Mouse (Mus musculus): Measurements from ENCODE around the gene Klk1b5. TPM values are rescaled to one million over a fixed set of nuclear protein-coding genes. Genes with fewer than 3 reads are reported as not detected.
A peak's percentile ranks its signal among the peaks of the same experiment; 100 is the strongest.

The Klk1b5 gene
- polyA plus RNA-seq, 1 experiment from 2014 or later: not detected

DNA sequence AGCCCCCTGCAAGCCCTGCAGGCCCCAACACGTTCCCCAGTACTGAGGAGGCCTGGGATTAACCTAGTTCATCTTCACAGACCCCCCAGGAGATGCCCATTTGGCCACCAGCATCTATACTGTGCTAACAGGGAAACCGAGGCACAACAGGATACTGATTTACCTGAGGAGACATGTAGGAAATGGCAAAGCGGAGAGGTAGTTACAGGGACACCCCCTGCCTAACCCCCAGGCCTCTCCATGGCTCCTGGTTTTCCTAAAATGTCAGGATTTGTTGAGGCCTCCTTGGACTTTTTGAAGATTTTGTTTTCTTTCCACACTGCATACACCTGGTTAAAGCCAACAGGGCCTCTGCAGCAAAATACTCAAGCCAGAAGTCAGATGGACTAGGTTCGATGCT, 41.5 kb downstream of the Klk1b5 start, which contains the start of gene Acp4:
Gene Acp4, minus strand, starts transcription at position 101 of the 400 bp plus-strand sequence.
- no peaks in the 10 kb centered on the region for H3K4me1 ChIP-seq (replicated peaks)
- H3K27ac ChIP-seq: no peak within 1 kb of the TSS
- no peak within 1 kb of the TSS for H3K9ac ChIP-seq (replicated peaks)
- no peak within 1 kb of the TSS for H3K4me2 ChIP-seq
- peaks cover 16% of the 10 kb centered on the region; the same call in 1 of the 2 replicates for H3K27me3 ChIP-seq
- no peaks in the 10 kb centered on the region for H3K9me3 ChIP-seq
- H3K4me3 ChIP-seq (replicated peaks): no peak within 1 kb of the TSS
- peaks cover 20% of the 10 kb centered on the region for H3K36me3 ChIP-seq
- 76% methylated on average over 4 of the region's 4 CpGs for WGBS
- ATAC-seq (ENCODE audit: insufficient number of reproducible peaks, insufficient read depth, low FRiP score, low TSS enrichment, low read depth): no peak

- Histone ChIP-seq H3K9me3 (no peaks in the 10 kb centered on the region), H3K4me2 (no peak overlapping the region), H3K4me1 (replicated peaks) (peaks cover 6% of the 10 kb centered on the region), H3K27me3 (peaks cover 39% of the 10 kb centered on the region), H3K9ac (replicated peaks) (no peak overlapping the region), H3K27ac (no peak overlapping the region), H3K4me3 (replicated peaks) (no peak overlapping the region), H3K36me3 (no peaks in the 10 kb centered on the region)
- no peak for ATAC-seq (ENCODE audit: insufficient number of reproducible peaks, insufficient read depth, low FRiP score, low TSS enrichment, low read depth)
- WGBS: 72% methylated on average over 6 of the region's 6 CpGs
Observed at GRCm38 (mm10) chr7:44260410-44260809, 44.7 kb downstream of the Klk1b5 start.

- H3K27me3 ChIP-seq: peaks cover 42% of the 10 kb centered on the region
- no peaks in the 10 kb centered on the region for H3K9me3 ChIP-seq
- H3K9ac ChIP-seq (replicated peaks): 0 out of 2 replicates have a peak within 1 kb of the TSS, but pooled peaks have one; percentile 2
- H3K27ac ChIP-seq: no peak within 1 kb of the TSS
- H3K4me3 ChIP-seq (replicated peaks): no peak within 1 kb of the TSS
- no peak within 1 kb of the TSS for H3K4me2 ChIP-seq
- peaks cover 6% of the 10 kb centered on the region for H3K4me1 ChIP-seq (replicated peaks)
- H3K36me3 ChIP-seq: no peaks in the 10 kb centered on the region
- 61% methylated on average over 5 of the region's 5 CpGs for WGBS
- ATAC-seq (ENCODE audit: insufficient number of reproducible peaks, insufficient read depth, low FRiP score, low TSS enrichment, low read depth): no peak
Observed at GRCm38 (mm10) chr7:44261147-44261546, 45.4 kb downstream of the Klk1b5 start, which contains the start of gene Gm15517. Gene Gm15517, plus strand, starts transcription at chr7:44261447.

- 3% methylated on average over 34 of the region's 34 CpGs for WGBS
- Histone ChIP-seq H3K9ac (replicated peaks) (no peak overlapping the region), H3K36me3 (no peaks in the 10 kb centered on the region), H3K27me3 (peaks cover 56% of the 10 kb centered on the region), H3K9me3 (no peaks in the 10 kb centered on the region), H3K4me3 (replicated peaks) (peak overlapping the region; percentile 16), H3K4me2 (peak overlapping the region; percentile 52), H3K27ac (no peak overlapping the region), H3K4me1 (replicated peaks) (peaks cover 6% of the 10 kb centered on the region)
- ATAC-seq (ENCODE audit: insufficient number of reproducible peaks, insufficient read depth, low FRiP score, low TSS enrichment, low read depth): peak; percentile 65
Observed at GRCm38 (mm10) chr7:44262791-44263643, 47.3 kb downstream of the Klk1b5 start.

GRCm38 (mm10) chr7:44268117-44268516, 52.4 kb downstream of the Klk1b5 start:
- no peaks in the 10 kb centered on the region for H3K9me3 ChIP-seq
- H3K27me3 ChIP-seq: peaks cover 60% of the 10 kb centered on the region
- no peak overlapping the region; the same call in 1 of the 2 replicates for H3K9ac ChIP-seq (replicated peaks)
- WGBS: 77% methylated on average over 11 of the region's 11 CpGs
- no peak overlapping the region for H3K4me3 ChIP-seq (replicated peaks)
- H3K4me1 ChIP-seq (replicated peaks): peaks cover 4% of the 10 kb centered on the region
- ATAC-seq (ENCODE audit: insufficient number of reproducible peaks, insufficient read depth, low FRiP score, low TSS enrichment, low read depth): no peak
- H3K27ac ChIP-seq: no peak overlapping the region
- H3K36me3 ChIP-seq: no peaks in the 10 kb centered on the region
- H3K4me2 ChIP-seq: no peak overlapping the region

DNA sequence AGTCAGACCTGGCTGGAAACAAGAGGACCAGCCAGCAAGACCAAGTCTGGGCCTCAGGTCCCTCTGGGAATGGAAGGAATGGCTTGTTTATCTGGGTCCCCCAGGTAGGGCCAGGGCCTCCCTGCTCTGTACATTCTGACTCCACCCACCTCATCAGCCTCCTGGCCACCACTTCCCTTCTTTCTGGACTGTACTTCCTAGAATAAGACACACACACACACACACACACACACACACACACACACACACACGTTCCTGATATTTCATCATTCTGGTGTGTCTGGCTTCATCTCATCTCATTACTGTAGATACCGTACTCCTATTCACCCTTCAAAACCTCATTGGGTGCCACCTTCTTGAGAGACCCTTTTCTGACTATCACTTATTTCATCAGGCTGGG, 53.7 kb downstream of the Klk1b5 start:
- Histone ChIP-seq H3K4me3 (replicated peaks) (no peak overlapping the region), H3K9me3 (no peaks in the 10 kb centered on the region), H3K27ac (no peak overlapping the region), H3K27me3 (peaks cover 61% of the 10 kb centered on the region), H3K4me1 (replicated peaks) (no peaks in the 10 kb centered on the region), H3K36me3 (no peaks in the 10 kb centered on the region), H3K9ac (replicated peaks) (no peak overlapping the region), H3K4me2 (no peak overlapping the region)
- 87% methylated on average over 2 of the region's 2 CpGs for WGBS
- no peak for ATAC-seq (ENCODE audit: insufficient number of reproducible peaks, insufficient read depth, low FRiP score, low TSS enrichment, low read depth)

Other genes with a start within 250 kb of the Klk1b5 start
- not detected in 2 replicates for gene Klk1b1, start 249.2 kb upstream of the Klk1b5 start, polyA plus RNA-seq (2016; fragmentation: Nextera tagmentation; extraction: Ambion mirVana)
- not detected in 2 replicates for gene Klk1b9, start 239.9 kb upstream of the Klk1b5 start, polyA plus RNA-seq (2016; fragmentation: Nextera tagmentation; extraction: Ambion mirVana)
- gene Klk1b11, start 220.1 kb upstream of the Klk1b5 start, polyA plus RNA-seq (2016; fragmentation: Nextera tagmentation; extraction: Ambion mirVana): not detected in 2 replicates
- not detected in 2 replicates for gene Klk1b26, start 203.8 kb upstream of the Klk1b5 start, polyA plus RNA-seq (2016; fragmentation: Nextera tagmentation; extraction: Ambion mirVana)
- not detected in 2 replicates for gene Klk1b27, start 163.7 kb upstream of the Klk1b5 start, polyA plus RNA-seq (2016; fragmentation: Nextera tagmentation; extraction: Ambion mirVana)
- not detected in 2 replicates for gene Klk1b21, start 113.6 kb upstream of the Klk1b5 start, polyA plus RNA-seq (2016; fragmentation: Nextera tagmentation; extraction: Ambion mirVana)
- not detected in 2 replicates for gene Klk1b22, start 103.3 kb upstream of the Klk1b5 start, polyA plus RNA-seq (2016; fragmentation: Nextera tagmentation; extraction: Ambion mirVana)
- not detected in 2 replicates for gene Klk1b16, start 79.2 kb upstream of the Klk1b5 start, polyA plus RNA-seq (2016; fragmentation: Nextera tagmentation; extraction: Ambion mirVana)
- not detected in 2 replicates for gene Klk1b24, start 27.7 kb upstream of the Klk1b5 start, polyA plus RNA-seq (2016; fragmentation: Nextera tagmentation; extraction: Ambion mirVana)
- not detected in 2 replicates for gene Klk1b3, start 17.8 kb upstream of the Klk1b5 start, polyA plus RNA-seq (2016; fragmentation: Nextera tagmentation; extraction: Ambion mirVana)
- gene Klk1b4, start 8.5 kb upstream of the Klk1b5 start, polyA plus RNA-seq (2016; fragmentation: Nextera tagmentation; extraction: Ambion mirVana): not detected in 2 replicates
- not detected in 2 replicates for gene Klk1, start 9.4 kb downstream of the Klk1b5 start, polyA plus RNA-seq (2016; fragmentation: Nextera tagmentation; extraction: Ambion mirVana)
- gene Gm36864, start 20.2 kb downstream of the Klk1b5 start, polyA plus RNA-seq (2016; fragmentation: Nextera tagmentation; extraction: Ambion mirVana): 0.14 TPM in 1 of 2 replicates, not detected in the other
- 0.76 and 0.87 TPM in 2 replicates for gene 1700028J19Rik, start 30.8 kb downstream of the Klk1b5 start, polyA plus RNA-seq (2016; fragmentation: Nextera tagmentation; extraction: Ambion mirVana)
- gene 2410002F23Rik, start 30.8 kb downstream of the Klk1b5 start, polyA plus RNA-seq (2016; fragmentation: Nextera tagmentation; extraction: Ambion mirVana): 209 and 214 TPM in 2 replicates
- 0.28 TPM in 1 of 2 replicates, not detected in the other for gene Acp4, start 41.4 kb downstream of the Klk1b5 start, polyA plus RNA-seq (2016; fragmentation: Nextera tagmentation; extraction: Ambion mirVana)
- not detected in 2 replicates for gene Gm15517, start 45.5 kb downstream of the Klk1b5 start, polyA plus RNA-seq (2016; fragmentation: Nextera tagmentation; extraction: Ambion mirVana)
- gene Clec11a, start 91.0 kb downstream of the Klk1b5 start, polyA plus RNA-seq (2016; fragmentation: Nextera tagmentation; extraction: Ambion mirVana): 2.0 and 2.2 TPM in 2 replicates
- 1.2 and 1.3 TPM in 2 replicates for gene Shank1, start 94.3 kb downstream of the Klk1b5 start, polyA plus RNA-seq (2016; fragmentation: Nextera tagmentation; extraction: Ambion mirVana)
- 3.0 and 3.3 TPM in 2 replicates for gene Syt3, start 168.2 kb downstream of the Klk1b5 start, polyA plus RNA-seq (2016; fragmentation: Nextera tagmentation; extraction: Ambion mirVana)
- 0.56 and 0.64 TPM in 2 replicates for gene 1700008O03Rik, start 169.9 kb downstream of the Klk1b5 start, polyA plus RNA-seq (2016; fragmentation: Nextera tagmentation; extraction: Ambion mirVana)
- 0.86 and 0.98 TPM in 2 replicates for gene Lrrc4b, start 213.1 kb downstream of the Klk1b5 start, polyA plus RNA-seq (2016; fragmentation: Nextera tagmentation; extraction: Ambion mirVana)
- 0.56 TPM in 1 of 2 replicates, not detected in the other for gene Aspdh, start 249.4 kb downstream of the Klk1b5 start, polyA plus RNA-seq (2016; fragmentation: Nextera tagmentation; extraction: Ambion mirVana)